Mouse (Mus musculus) limb, embryonic 14.5 days (tissue): ENCODE measurements at regions not wholly inside any gene's neighbourhood (a gene's known extent, or its start where the extent isn't known, plus 50 kb on each side); places are given as distances from the start of the nearest gene placed in this dataset.

ENCODE experiments used
- ATAC-seq: fragments of 200-750 bp; cut with Nextera tagmentation; 2 replicates; pipeline ENCODE4 v1.8.0; 2017; ENCODE audit warnings: low read depth, moderate number of reproducible peaks, moderate TSS enrichment; ENCODE audit not compliant: low FRiP score
- DNase-seq: peaks from one replicate; pipeline ENCODE4 v3.0.0-alpha.2; 2015; ENCODE audit warnings: low spot score
- H3K27ac ChIP-seq: fragments of 300-500 bp; sonication (generic); replicated peaks from 2 replicates; pipeline ENCODE4 v1.5.1; 2014; ENCODE audit warnings: low read depth, mild to moderate bottlenecking, low read length, moderate library complexity, mixed read lengths
- H3K27me3 ChIP-seq: fragments of 300-500 bp; sonication (generic); 2 replicates; pipeline ENCODE4 v1.6.1; 2014; ENCODE audit warnings: low read length, mixed read lengths; ENCODE audit not compliant: control insufficient read depth, insufficient read depth
- H3K36me3 ChIP-seq: fragments of 300-500 bp; sonication (generic); 2 replicates; pipeline ENCODE4 v1.6.1; 2014; ENCODE audit warnings: mild to moderate bottlenecking, low read length, moderate library complexity, mixed read lengths; ENCODE audit not compliant: control insufficient read depth, insufficient read depth
- H3K4me1 ChIP-seq: fragments of 300-500 bp; sonication (generic); 2 replicates; pipeline ENCODE4 v1.6.1; 2014; ENCODE audit warnings: antibody characterized with exemption, low read length, mixed read lengths; ENCODE audit not compliant: control insufficient read depth, insufficient read depth
- H3K4me2 ChIP-seq: fragments of 300-500 bp; sonication (generic); replicated peaks from 2 replicates; pipeline ENCODE4 v1.6.1; 2014; ENCODE audit warnings: low read depth, mild to moderate bottlenecking, low read length, moderate library complexity; ENCODE audit not compliant: severe bottlenecking
- H3K4me3 ChIP-seq: fragments of 300-500 bp; sonication (generic); replicated peaks from 2 replicates; pipeline ENCODE4 v1.5.1; 2014; ENCODE audit warnings: low read length
- H3K9ac ChIP-seq: fragments of 300-500 bp; sonication (generic); 2 replicates; pipeline ENCODE4 v1.6.1; 2014; ENCODE audit warnings: mild to moderate bottlenecking, low read depth, low read length, moderate library complexity; ENCODE audit not compliant: severe bottlenecking
- H3K9me3 ChIP-seq: fragments of 300-500 bp; sonication (generic); 2 replicates; pipeline ENCODE4 v1.6.1; 2016; ENCODE audit warnings: low read length; ENCODE audit not compliant: control insufficient read depth
- POLR2A ChIP-seq: fragments of 200-500 bp; IDR thresholded peaks from 2 replicates; pipeline ENCODE4 v1.8.0; 2012; ENCODE audit warnings: inconsistent platforms, mild to moderate bottlenecking, moderate library complexity, borderline replicate concordance; ENCODE audit not compliant: insufficient read depth, insufficient read length; ENCODE audit errors: extremely low read depth
- WGBS: fragments of 180-500 bp; shearing (Covaris S2); extraction: QIAGEN DNeasy Blood & Tissue Kit; methylation state at CpG from one replicate; pipeline ENCODE4 v1.1.7; 2014; 5-methylcytosine and 5-hydroxymethylcytosine counted together

GRCm38 (mm10) chr1:72963449-72963848, 52.3 kb downstream of the Tnp1 start:
- peak; percentile 86 for ATAC-seq
- Histone ChIP-seq H3K4me3 (no peak overlapping the region), H3K9me3 (no peaks in the 10 kb centered on the region)

DNA sequence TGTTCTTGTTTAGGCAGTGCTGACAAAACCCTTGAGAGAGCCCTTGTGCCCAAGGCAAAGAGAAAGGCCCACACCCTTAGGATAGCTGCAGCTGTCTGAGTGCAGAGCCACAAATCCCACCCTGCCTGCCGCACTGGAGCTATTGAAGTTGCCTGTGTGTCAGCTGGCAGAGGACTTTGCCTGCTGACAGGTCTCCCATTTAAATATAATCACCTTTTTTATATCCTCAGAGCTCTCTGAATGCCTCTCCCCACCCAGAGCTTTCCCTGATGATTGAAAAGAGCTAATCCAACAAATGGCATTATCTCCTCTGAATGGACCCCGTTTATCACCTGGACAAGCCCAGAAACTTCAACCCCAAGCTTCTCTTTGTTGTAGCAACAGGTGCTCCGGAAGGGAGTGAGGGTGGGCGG, 55.5 kb downstream of the Tnp1 start:
- Histone ChIP-seq H3K9me3 (no peaks in the 10 kb centered on the region), H3K9ac (no peak overlapping the region), H3K4me2 (no peak overlapping the region), H3K4me1 (peaks cover 10% of the 10 kb centered on the region), H3K4me3 (no peak overlapping the region), H3K27ac (no peak overlapping the region), H3K36me3 (no peaks in the 10 kb centered on the region), H3K27me3 (no peaks in the 10 kb centered on the region)
- ATAC-seq (no peak), DNase-seq (no peak)
- 23% methylated on average over 4 of the region's 4 CpGs for WGBS
- TF ChIP-seq POLR2A = no peak

More at GRCm38 (mm10) chr1:72963449-72963848, 52.3 kb downstream of the Tnp1 start:
- Histone ChIP-seq H3K27ac (peak overlapping the region; percentile 39; the same call in 1 of the 2 replicates), H3K9ac (peak overlapping the region; percentile 34; the same call in 1 of the 2 replicates), H3K27me3 (no peaks in the 10 kb centered on the region), H3K36me3 (no peaks in the 10 kb centered on the region), H3K4me2 (peak overlapping the region; percentile 14; the same call in 1 of the 2 replicates), H3K4me1 (peaks cover 21% of the 10 kb centered on the region)
- peak; percentile 78 for DNase-seq
- WGBS = 9% methylated on average over 7 of the region's 7 CpGs
- no peak for TF ChIP-seq POLR2A

- Histone ChIP-seq H3K4me2 (no peak overlapping the region), H3K36me3 (no peaks in the 10 kb centered on the region), H3K4me3 (no peak overlapping the region), H3K9ac (no peak overlapping the region), H3K4me1 (peaks cover 9% of the 10 kb centered on the region), H3K27me3 (no peaks in the 10 kb centered on the region), H3K27ac (no peak overlapping the region), H3K9me3 (no peaks in the 10 kb centered on the region)
- 86% methylated on average over 2 of the region's 2 CpGs for WGBS
- ATAC-seq (no peak), DNase-seq (no peak)
- TF ChIP-seq POLR2A = no peak
These were observed 60.3 kb downstream of the Tnp1 start for GRCm38 (mm10) chr1:72955387-72955786.

- H3K36me3 ChIP-seq = no peaks in the 10 kb centered on the region
- WGBS = 8% methylated on average over 6 of the region's 6 CpGs
- H3K4me3 ChIP-seq = no peak overlapping the region
- TF ChIP-seq POLR2A = no peak
- DNase-seq (no peak), ATAC-seq (no peak)
- H3K9me3 ChIP-seq = no peaks in the 10 kb centered on the region
- no peak overlapping the region for H3K9ac ChIP-seq
- H3K4me2 ChIP-seq = no peak overlapping the region
- H3K27ac ChIP-seq = no peak overlapping the region
- H3K4me1 ChIP-seq = peaks cover 9% of the 10 kb centered on the region
- H3K27me3 ChIP-seq = no peaks in the 10 kb centered on the region
These were observed 62.8 kb downstream of the Tnp1 start for GRCm38 (mm10) chr1:72952896-72953295.

GRCm38 (mm10) chr1:72951802-72952201, 63.9 kb downstream of the Tnp1 start:
- ATAC-seq = peak; percentile 92

DNA sequence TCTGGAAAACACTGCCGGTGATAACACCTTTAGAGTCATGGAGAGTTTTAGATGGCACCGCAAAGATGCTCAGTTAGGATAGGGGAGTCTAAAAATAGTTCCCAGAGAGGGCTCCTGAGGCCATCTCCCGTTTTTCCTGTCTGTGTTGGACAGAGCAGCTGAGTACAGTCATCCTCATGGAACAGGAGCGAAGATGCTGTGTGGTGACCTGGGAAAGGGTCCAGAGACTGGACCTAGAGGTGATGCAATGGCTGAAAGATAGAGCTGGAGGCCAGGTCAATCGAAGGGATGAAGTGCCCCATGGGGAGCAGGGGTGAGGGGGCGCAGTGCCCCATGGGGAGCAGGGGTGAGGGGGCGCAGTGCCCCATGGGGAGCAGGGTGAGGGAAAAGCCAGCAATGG, 64.3 kb downstream of the Tnp1 start:
- no peak for DNase-seq
- Histone ChIP-seq H3K27me3 (no peaks in the 10 kb centered on the region), H3K4me1 (peaks cover 9% of the 10 kb centered on the region), H3K36me3 (no peaks in the 10 kb centered on the region), H3K4me3 (no peak overlapping the region), H3K9me3 (no peaks in the 10 kb centered on the region), H3K9ac (no peak overlapping the region), H3K27ac (no peak overlapping the region), H3K4me2 (no peak overlapping the region)
- TF ChIP-seq POLR2A = no peak
- no peak; the same call in 1 of the 2 replicates for ATAC-seq
- WGBS = 88% methylated on average over 7 of the region's 7 CpGs

More at GRCm38 (mm10) chr1:72951802-72952201, 63.9 kb downstream of the Tnp1 start:
- no peak for TF ChIP-seq POLR2A
- DNase-seq = peak; percentile 74
- Histone ChIP-seq H3K4me2 (no peak overlapping the region), H3K4me3 (no peak overlapping the region), H3K36me3 (no peaks in the 10 kb centered on the region), H3K4me1 (peaks cover 9% of the 10 kb centered on the region), H3K27me3 (no peaks in the 10 kb centered on the region), H3K27ac (no peak overlapping the region), H3K9me3 (no peaks in the 10 kb centered on the region), H3K9ac (no peak overlapping the region)
- WGBS = 73% methylated on average over 7 of the region's 7 CpGs
